Mouse (Mus musculus) testis, postnatal 10 days (tissue): Measurements from ENCODE around the gene E2f6.
A peak's percentile ranks its signal among the peaks of the same experiment; 100 is the strongest.

ENCODE experiments used
- DNase-seq: peaks from one replicate; pipeline ENCODE4 v3.0.0; 2021; ENCODE audit warnings: low spot score

The E2f6 gene

GRCm38 (mm10) chr12:16800259-16800958 lies 10.4 kb upstream of the E2f6 start, which contains the start of gene Greb1:
TSS of gene Greb1 (minus strand) at chr12:16800886.
- peak; percentile 72 for DNase-seq

- no peak for DNase-seq
These were observed 9.8 kb upstream of the E2f6 start for GRCm38 (mm10) chr12:16800959-16801315.

GRCm38 (mm10) chr12:16803237-16803955 lies 7.4 kb upstream of the E2f6 start:
- no peak for DNase-seq

GRCm38 (mm10) chr12:16803956-16804430 lies 6.8 kb upstream of the E2f6 start:
- no peak for DNase-seq

- DNase-seq, result peak; percentile 91
These were observed 5.3 kb upstream of the E2f6 start for GRCm38 (mm10) chr12:16805511-16805910.

- peak; percentile 59 for DNase-seq
These were observed 2.7 kb upstream of the E2f6 start for GRCm38 (mm10) chr12:16808045-16808444.

- no peak for DNase-seq
These were observed 714 bp downstream of the E2f6 start for GRCm38 (mm10) chr12:16811477-16811876.

DNA sequence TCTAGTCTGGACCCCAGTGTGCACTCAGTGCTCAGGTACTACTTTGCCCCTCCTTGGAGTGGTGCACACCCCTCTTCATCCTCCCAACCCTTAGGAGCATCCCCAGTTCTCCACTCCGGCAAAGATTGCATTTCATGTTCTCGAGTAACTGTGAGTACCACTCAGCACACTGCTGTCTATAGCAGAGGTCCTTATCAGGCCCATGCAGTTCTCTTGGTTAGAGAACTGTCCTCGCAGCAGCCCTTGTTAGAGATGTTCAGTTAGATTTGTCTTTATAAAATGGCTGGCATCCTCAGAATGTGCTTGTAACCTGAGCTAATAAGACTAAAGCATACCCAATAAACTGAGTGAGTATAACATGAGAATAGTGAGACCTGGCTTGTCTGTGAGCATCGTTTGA lies 6.4 kb downstream of the E2f6 start:
- no peak for DNase-seq

DNA sequence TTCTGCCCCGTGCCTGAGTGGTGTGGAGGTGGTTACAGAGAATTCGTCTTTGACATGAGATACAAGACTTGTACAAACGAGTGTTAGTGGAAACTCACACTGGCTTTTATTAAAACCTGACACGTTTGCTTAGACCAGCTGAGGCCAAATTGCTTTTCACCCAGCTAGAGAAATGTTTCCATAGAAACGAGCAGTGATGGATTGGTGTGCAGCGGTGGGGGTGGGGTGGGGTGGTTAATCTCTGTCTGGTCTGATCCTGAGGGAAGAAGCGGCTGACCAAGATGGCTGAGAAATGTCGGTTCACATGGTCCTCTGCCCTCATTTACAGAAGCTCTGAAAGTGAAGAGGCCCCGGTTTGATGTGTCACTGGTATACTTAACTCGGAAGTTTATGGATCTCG lies 7.8 kb downstream of the E2f6 start:
- DNase-seq, result no peak

GRCm38 (mm10) chr12:16820761-16821160 lies 10.0 kb downstream of the E2f6 start:
- DNase-seq, result no peak

DNA sequence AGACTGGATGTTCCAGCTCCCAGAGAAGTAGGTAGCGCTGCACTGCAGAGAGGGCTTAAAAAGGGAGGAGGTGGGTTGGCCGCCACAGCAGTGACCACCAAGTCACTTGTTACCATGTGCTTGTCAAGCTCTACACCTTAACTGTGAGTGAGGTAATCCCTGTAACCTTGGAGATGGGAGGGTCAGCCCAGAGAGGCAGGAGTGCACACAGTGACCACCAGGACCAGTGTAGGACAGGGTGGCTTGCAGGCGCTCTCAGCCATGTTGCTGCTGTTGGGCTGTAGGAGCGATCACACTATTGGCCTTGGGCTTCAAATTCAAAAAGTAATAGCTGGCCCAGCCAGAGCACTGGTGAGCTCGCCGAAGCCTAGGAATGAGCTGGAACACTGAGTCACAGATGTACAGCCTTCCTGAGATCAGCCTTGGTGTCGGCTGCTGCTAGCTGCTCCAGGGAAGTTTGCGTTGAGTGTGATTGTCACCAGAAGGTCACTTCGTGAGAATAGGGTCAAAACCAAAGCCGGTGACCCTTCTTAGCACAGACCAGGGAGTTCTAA lies 11.5 kb downstream of the E2f6 start:
- no peak for DNase-seq

DNA sequence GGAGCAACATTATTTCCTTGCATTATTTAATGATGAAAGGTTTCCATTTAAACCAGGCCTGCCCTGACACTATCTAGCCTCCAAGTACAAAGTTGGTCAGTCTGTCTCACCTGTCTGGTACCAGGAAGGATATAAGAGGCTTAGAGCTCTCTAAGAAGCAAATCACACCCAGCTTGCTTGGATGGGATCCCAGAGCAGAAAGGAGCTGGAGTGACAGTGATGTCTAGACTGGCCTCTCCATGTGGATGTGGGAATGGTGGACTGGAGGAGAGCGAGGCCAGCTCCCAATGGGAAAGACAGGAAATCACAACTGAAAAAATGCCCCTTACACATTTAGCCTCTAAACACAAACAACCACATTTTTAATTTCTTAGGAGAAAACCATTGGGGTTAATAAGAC lies 12.9 kb downstream of the E2f6 start:
- no peak for DNase-seq

DNA sequence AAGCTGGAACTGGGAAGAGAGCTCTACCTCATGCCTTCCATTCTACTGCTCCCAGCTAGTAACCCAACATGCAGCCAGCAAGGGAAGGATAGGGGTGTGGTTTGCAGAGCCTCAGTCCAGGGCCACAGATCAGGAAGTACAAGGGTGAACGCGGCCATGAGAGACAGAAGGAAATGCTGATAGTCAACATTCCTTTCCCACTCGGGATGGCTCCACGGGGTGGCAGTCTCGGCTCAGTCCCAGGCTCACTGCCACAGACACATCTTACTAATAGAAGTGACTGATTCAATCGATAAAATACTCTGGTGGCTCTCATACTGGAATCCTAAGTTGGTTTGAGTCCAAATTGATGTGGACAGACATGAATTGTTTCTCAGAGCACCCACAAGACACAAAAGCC lies 17.7 kb downstream of the E2f6 start:
- peak; percentile 72 for DNase-seq

GRCm38 (mm10) chr12:16829785-16830184 lies 19.0 kb downstream of the E2f6 start:
- DNase-seq, result no peak

DNA sequence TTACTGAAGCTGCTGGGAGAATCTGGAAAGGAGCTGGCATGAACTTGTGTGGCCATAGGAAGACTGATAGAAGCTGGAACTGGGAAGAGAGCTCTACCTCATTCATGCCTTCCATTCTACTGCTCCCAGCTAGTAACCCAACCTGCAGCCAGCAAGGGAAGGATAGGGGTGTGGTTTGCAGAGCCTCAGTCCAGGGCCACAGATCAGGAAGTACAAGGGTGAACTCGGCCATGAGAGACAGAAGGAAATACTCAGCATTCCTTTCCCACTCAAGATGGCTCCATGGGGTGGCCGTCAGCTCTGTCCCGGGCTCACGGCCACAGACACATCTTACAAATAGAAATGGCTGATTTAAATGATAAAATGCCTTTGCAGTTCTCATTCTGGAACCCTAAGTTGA lies 20.3 kb downstream of the E2f6 start:
- DNase-seq, result no peak

DNA sequence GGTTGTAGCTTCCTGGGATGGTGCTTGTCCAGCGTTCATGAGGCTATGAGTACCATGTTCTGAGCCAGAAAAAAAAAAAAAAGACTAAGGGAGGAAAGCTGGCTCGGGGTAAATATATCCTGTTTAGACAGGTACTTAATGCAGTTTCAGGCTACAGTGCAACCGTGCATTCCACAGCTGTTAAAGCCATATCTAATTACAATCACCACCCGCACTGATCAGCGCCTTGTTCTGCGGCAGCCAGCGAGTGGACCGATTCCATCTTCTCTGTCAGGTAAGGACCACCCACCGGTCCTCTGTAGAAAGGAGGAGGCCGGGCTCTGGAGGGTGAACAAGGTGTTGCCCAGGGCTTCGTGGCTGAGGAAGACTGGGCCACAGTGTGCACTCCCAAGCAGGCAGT lies 23.9 kb downstream of the E2f6 start:
- DNase-seq, result no peak

- no peak for DNase-seq
These were observed 25.4 kb downstream of the E2f6 start for GRCm38 (mm10) chr12:16836188-16836587.

GRCm38 (mm10) chr12:16837766-16838165 lies 27.0 kb downstream of the E2f6 start:
- DNase-seq, result no peak

DNA sequence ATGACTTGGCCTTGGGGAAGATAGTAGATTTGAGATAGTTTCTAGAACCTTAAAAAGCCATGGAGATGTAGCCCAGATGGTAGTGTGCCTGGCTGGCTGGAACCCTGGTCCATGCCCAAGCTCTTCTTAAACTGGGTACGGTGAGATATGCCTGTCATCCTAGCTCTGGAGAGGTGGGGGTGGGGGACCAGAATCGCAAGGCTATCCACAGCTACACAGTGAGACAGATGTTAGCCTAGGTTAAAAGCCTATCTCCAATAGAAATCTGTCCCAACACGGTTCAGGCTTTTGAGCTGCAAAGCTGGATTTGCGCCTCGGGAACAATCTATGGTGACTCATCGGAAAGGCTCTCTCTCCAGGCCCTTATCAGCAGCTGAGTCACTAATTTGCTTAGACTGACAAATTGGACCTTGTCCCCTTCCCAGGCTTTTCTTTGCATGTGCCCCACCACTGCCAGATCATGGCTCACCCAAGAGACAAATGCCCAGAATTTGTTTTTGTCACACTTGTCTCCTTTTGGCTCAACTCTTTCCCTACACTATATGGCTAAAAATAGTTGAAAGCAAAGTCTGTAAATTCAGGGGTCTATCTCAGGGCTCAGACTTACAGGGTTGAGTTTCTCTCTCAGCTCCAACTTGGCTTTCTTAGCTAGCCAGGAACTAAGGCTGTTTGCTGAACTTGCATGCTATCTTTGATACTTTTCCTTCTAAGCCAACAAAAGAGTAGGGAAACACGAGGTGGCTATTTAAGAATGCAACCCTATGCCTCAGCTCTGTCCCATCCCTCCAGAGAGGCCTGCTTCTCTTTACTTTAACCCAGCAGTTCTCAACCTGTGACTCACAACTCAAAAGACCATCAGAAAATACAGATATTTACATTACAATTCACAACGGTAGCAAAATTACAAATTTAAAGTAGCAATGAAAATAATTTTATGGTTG lies 30.3 kb downstream of the E2f6 start:
- DNase-seq, result no peak

DNA sequence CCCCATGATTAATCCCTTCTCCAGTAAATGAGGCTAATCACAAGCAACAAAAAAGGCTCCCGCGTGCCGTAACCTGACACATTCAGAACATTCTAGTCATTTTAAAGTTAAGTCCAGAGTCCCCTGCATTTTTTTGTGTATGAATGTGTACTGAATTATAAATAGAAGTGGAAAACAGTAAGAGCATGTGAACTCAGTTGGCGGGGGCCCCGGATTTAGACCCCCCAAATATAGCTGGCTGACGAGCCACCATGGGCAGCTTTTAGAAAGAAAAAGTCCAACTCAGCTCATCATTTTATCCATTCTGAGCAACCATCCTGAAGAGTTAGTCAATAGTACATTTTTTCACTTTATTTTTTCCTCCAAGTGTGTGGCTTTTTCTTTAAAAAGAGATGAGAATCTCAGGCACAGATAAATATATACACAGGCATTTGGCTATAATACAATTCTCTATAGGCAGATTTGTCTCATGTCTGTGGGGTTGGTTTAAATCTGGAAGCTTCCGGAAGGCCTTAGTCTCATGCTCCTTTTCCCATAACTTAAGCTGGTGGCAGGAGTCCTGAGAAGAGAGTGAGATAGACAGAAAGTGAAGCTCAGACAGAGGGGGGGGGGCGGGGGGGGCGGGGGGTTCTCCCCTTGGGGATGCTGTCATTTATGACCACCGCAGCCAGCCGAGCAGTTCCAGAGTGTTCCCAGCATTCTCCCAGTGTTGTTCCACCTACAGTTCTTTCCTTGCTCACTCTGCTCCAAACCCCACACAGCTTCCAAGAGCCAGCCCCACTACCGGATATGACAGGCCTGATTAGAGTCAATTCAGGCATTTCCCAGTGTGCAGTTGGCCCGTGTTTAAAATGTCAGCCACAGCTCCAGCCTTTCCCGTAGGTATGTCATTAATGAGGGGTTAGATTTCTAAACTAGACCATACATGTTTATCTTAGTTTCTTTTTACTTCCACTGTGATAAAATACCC lies 34.1 kb downstream of the E2f6 start:
- no peak for DNase-seq

GRCm38 (mm10) chr12:16847204-16847792 lies 36.5 kb downstream of the E2f6 start:
- no peak for DNase-seq
